Mouse (Mus musculus): ENCODE results near the gene Tssk2. TPM values are rescaled to one million over a fixed set of nuclear protein-coding genes. Genes with fewer than 3 reads are reported as not detected.

Gene Tssk2
- polyA plus RNA-seq, 1 experiment = not detected

DNA sequence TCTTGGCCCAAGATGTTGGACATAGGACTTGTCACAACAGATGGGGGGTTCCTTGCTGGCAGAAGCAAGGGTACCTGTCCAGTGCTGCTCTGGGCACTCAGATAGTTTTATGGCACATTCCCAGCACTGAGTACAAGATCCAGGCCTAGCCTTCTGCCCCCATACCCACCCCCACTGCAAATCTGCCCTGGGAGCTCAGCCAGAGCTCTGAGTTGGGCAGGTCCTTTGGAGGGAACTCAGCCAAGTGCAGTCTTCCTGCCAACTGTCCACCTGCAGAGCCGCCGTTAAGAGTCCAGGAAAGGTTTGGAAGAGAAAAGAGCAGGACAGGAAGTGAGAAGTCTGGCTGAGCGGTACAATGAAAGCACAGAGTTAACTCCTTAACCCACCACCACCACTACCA lies 5.8 kb upstream of the Tssk2 start:
- Histone ChIP-seq H3K27me3 (ENCODE audit: control insufficient read depth, insufficient read depth, low read length) (no peaks in the 10 kb centered on the region), H3K27ac (ENCODE audit: insufficient read depth, low read length) (no peak overlapping the region), H3K36me3 (ENCODE audit: control insufficient read depth, insufficient read depth, low read length) (no peaks in the 10 kb centered on the region), H3K4me3 (ENCODE audit: extremely low read depth, insufficient read depth, insufficient read length) (no peak overlapping the region), H3K4me1 (ENCODE audit: control insufficient read depth, insufficient read depth, insufficient read length) (peaks cover 10% of the 10 kb centered on the region; the same call in 1 of the 2 replicates)
- TF ChIP-seq POLR2A (IDR thresholded peaks at IDR 0.05; ENCODE audit: low read depth, low read length) (no peak), CTCF (IDR thresholded peaks at IDR 0.05; ENCODE audit: extremely low read depth, insufficient read depth, insufficient read length, insufficient replicate concordance) (no peak)
- WGBS = 42% methylated on average over 3 of the region's 3 CpGs
- DNase-seq (ENCODE audit: low read depth in 1 of 2, low spot score in 2 of 2) = no peak

- H3K36me3 ChIP-seq (ENCODE audit: control insufficient read depth, insufficient read depth, low read length) = peaks cover 4% of the 10 kb centered on the region; the same call in 1 of the 2 replicates
- no peak within 1 kb of the TSS for H3K27ac ChIP-seq (ENCODE audit: insufficient read depth, low read length)
- DNase-seq (ENCODE audit: low read depth in 1 of 2, low spot score in 2 of 2) = no peak
- peaks cover 10% of the 10 kb centered on the region; the same call in 1 of the 2 replicates for H3K4me1 ChIP-seq (ENCODE audit: control insufficient read depth, insufficient read depth, insufficient read length)
- TF ChIP-seq POLR2A (IDR thresholded peaks at IDR 0.05; ENCODE audit: low read depth, low read length) = no peak
- no peak for TF ChIP-seq CTCF (IDR thresholded peaks at IDR 0.05; ENCODE audit: extremely low read depth, insufficient read depth, insufficient read length, insufficient replicate concordance)
- whole genome bisulfite sequencing = 79% methylated on average over 2 of the region's 2 CpGs
- H3K4me3 ChIP-seq (ENCODE audit: extremely low read depth, insufficient read depth, insufficient read length) = no peak within 1 kb of the TSS
- H3K27me3 ChIP-seq (ENCODE audit: control insufficient read depth, insufficient read depth, low read length) = no peaks in the 10 kb centered on the region
Observed at GRCm38 (mm10) chr16:17893923-17894322, 4.5 kb upstream of the Tssk2 start, which contains the start of gene Tssk1. TSS of gene Tssk1 (plus strand) at chr16:17894223.

DNA sequence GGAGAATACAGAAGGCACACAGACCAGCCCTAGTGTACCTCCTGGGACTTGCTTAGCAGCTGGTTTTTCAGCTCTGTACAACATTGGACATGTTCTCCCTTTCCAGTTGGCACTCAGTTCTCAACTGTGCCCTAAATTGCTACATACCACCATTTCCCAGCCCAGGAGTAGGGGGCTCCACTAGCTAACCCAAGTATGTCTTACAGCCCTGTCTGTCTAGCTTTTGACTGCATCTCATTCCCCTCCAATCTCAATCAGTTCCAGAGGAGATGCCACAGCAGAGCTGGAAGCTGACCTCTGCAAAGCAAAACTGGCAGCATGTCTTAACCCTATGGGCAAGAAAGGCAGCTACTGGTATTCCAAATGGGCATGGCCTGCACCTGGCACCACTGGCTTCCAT lies 2.3 kb upstream of the Tssk2 start:
- peaks cover 4% of the 10 kb centered on the region; the same call in 1 of the 2 replicates for H3K4me1 ChIP-seq (ENCODE audit: control insufficient read depth, insufficient read depth, insufficient read length)
- peaks cover 9% of the 10 kb centered on the region for H3K36me3 ChIP-seq (ENCODE audit: control insufficient read depth, insufficient read depth, low read length)
- TF ChIP-seq POLR2A (IDR thresholded peaks at IDR 0.05; ENCODE audit: low read depth, low read length) (no peak), CTCF (IDR thresholded peaks at IDR 0.05; ENCODE audit: extremely low read depth, insufficient read depth, insufficient read length, insufficient replicate concordance) (no peak)
- H3K27ac ChIP-seq (ENCODE audit: insufficient read depth, low read length) = no peak overlapping the region
- no peak for DNase-seq (ENCODE audit: low read depth in 1 of 2, low spot score in 2 of 2)
- H3K27me3 ChIP-seq (ENCODE audit: control insufficient read depth, insufficient read depth, low read length) = no peaks in the 10 kb centered on the region
- H3K4me3 ChIP-seq (ENCODE audit: extremely low read depth, insufficient read depth, insufficient read length) = no peak overlapping the region

DNA sequence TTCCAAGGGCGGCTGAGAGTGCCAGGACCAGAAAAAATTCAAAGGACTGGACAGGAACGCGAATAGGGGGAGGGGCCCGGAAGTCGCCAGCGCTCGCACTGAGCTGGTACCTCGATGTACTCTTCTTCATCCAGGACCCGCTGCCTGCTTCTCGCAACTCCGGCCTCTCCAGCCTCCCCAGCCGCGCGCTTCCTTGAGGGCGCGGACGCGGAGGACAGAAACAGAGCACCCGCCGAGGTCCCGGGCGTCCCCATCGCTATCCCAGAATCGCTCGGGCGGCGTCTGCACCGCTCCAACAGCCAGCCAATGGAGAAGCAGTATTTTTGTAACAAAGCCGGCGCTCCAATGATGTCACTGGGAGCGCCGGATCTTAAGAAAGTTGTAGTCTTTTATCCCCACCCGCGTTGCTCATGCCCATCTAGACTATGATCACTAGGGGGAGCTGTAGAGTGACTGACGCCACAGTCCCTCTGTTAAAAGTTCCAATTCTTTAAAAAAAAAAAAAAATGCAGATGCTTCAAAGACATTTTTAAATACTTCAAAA lies 12.7 kb downstream of the Tssk2 start, which contains the start of gene Ess2:
TSS of gene Ess2 (minus strand) at position 297 of the 544 bp plus-strand sequence.
- H3K36me3 ChIP-seq (ENCODE audit: control insufficient read depth, insufficient read depth, low read length) = peaks cover 18% of the 10 kb centered on the region
- DNase-seq (ENCODE audit: low read depth in 1 of 2, low spot score in 2 of 2) = peak; percentile 85 to 92
- under 1% methylated on average over 35 of the region's 35 CpGs for WGBS

GRCm38 (mm10) chr16:17914307-17915249 lies 16.1 kb downstream of the Tssk2 start, which contains the start of gene Gsc2:
TSS of gene Gsc2 (minus strand) at chr16:17915059.
- DNase-seq (ENCODE audit: low read depth in 1 of 2, low spot score in 2 of 2) = no peak
- H3K4me1 ChIP-seq (ENCODE audit: control insufficient read depth, insufficient read depth, insufficient read length) = peaks cover 10% of the 10 kb centered on the region
- no peak within 1 kb of the TSS for H3K27ac ChIP-seq (ENCODE audit: insufficient read depth, low read length)
- 2% methylated on average over 103 of the region's 106 CpGs for WGBS
- H3K4me3 ChIP-seq (ENCODE audit: extremely low read depth, insufficient read depth, insufficient read length) = peak within 1 kb of the TSS; percentile 26; the same call in 1 of the 2 replicates
- peaks cover 22% of the 10 kb centered on the region for H3K27me3 ChIP-seq (ENCODE audit: control insufficient read depth, insufficient read depth, low read length)
- TF ChIP-seq CTCF (IDR thresholded peaks at IDR 0.05; ENCODE audit: extremely low read depth, insufficient read depth, insufficient read length, insufficient replicate concordance) (no peak), POLR2A (IDR thresholded peaks at IDR 0.05; ENCODE audit: low read depth, low read length) (no peak)
- no peaks in the 10 kb centered on the region for H3K36me3 ChIP-seq (ENCODE audit: control insufficient read depth, insufficient read depth, low read length)

More for the DNA sequence above, 12.7 kb downstream of the Tssk2 start, which contains the start of gene Ess2:
- peaks cover 10% of the 10 kb centered on the region for H3K4me1 ChIP-seq (ENCODE audit: control insufficient read depth, insufficient read depth, insufficient read length)
- H3K27ac ChIP-seq (ENCODE audit: insufficient read depth, low read length) = peak within 1 kb of the TSS; percentile 78
- peaks cover 18% of the 10 kb centered on the region for H3K27me3 ChIP-seq (ENCODE audit: control insufficient read depth, insufficient read depth, low read length)
- TF ChIP-seq POLR2A (IDR thresholded peaks at IDR 0.05; ENCODE audit: low read depth, low read length) (no peak), CTCF (IDR thresholded peaks at IDR 0.05; ENCODE audit: extremely low read depth, insufficient read depth, insufficient read length, insufficient replicate concordance) (peak; percentile 52; the same call in 1 of the 2 replicates)
- peak within 1 kb of the TSS; percentile 98 for H3K4me3 ChIP-seq (ENCODE audit: extremely low read depth, insufficient read depth, insufficient read length)

GRCm38 (mm10) chr16:17920586-17920985 lies 22.1 kb downstream of the Tssk2 start:
- WGBS = 86% methylated on average over 20 of the region's 20 CpGs
- Histone ChIP-seq H3K27me3 (ENCODE audit: control insufficient read depth, insufficient read depth, low read length) (0 out of 2 replicates have a peak, but pooled peaks cover 4% of the 10 kb centered on the region), H3K4me3 (ENCODE audit: extremely low read depth, insufficient read depth, insufficient read length) (no peak overlapping the region), H3K4me1 (ENCODE audit: control insufficient read depth, insufficient read depth, insufficient read length) (peaks cover 5% of the 10 kb centered on the region; the same call in 1 of the 2 replicates), H3K36me3 (ENCODE audit: control insufficient read depth, insufficient read depth, low read length) (no peaks in the 10 kb centered on the region), H3K27ac (ENCODE audit: insufficient read depth, low read length) (no peak overlapping the region)
- no peak for TF ChIP-seq POLR2A (IDR thresholded peaks at IDR 0.05; ENCODE audit: low read depth, low read length)
- TF ChIP-seq CTCF (IDR thresholded peaks at IDR 0.05; ENCODE audit: extremely low read depth, insufficient read depth, insufficient read length, insufficient replicate concordance) = no peak
- DNase-seq (ENCODE audit: low read depth in 1 of 2, low spot score in 2 of 2) = no peak

Measured in spleen, adult 2 months (tissue).